Mouse (Mus musculus): ENCODE data around the gene Gm44973.
"Not testable (repeated sequence)": the region's sequence is repeated elsewhere in the genome, so short reads cannot be mapped to it uniquely, and the experiment has no call there.

Gm44973 gene

GRCm38 (mm10) chr7:5052931-5053343 is 37.6 kb downstream of the Gm44973 start:
- DNase-seq, result no peak

- no peak for DNase-seq
Measured at GRCm38 (mm10) chr7:5053456-5054179, 38.3 kb downstream of the Gm44973 start.

- no peak for DNase-seq
Measured at GRCm38 (mm10) chr7:5056651-5057263, 41.5 kb downstream of the Gm44973 start.

GRCm38 (mm10) chr7:5057381-5057780 is 42.1 kb downstream of the Gm44973 start:
- DNase-seq, result no peak

- DNase-seq, result no peak
Measured at GRCm38 (mm10) chr7:5057804-5058203, 42.5 kb downstream of the Gm44973 start.

- no peak for DNase-seq
Measured at GRCm38 (mm10) chr7:5058631-5059030, 43.3 kb downstream of the Gm44973 start.

GRCm38 (mm10) chr7:5059421-5059820 is 44.1 kb downstream of the Gm44973 start:
- DNase-seq, result no peak

- peak; percentile 93 for DNase-seq
Measured at GRCm38 (mm10) chr7:5060239-5060731, 45.0 kb downstream of the Gm44973 start.

GRCm38 (mm10) chr7:5060944-5061773 is 45.9 kb downstream of the Gm44973 start:
- peak; percentile 99 for DNase-seq

GRCm38 (mm10) chr7:5061774-5062359 is 46.6 kb downstream of the Gm44973 start, which contains the start of gene U2af2:
U2af2 (plus strand) TSS chr7:5062143.
- peak; percentile 94 for DNase-seq

GRCm38 (mm10) chr7:5062360-5063001 is 47.2 kb downstream of the Gm44973 start:
- peak; percentile 87 for DNase-seq

- DNase-seq, result no peak
Measured at GRCm38 (mm10) chr7:5064886-5065285, 49.6 kb downstream of the Gm44973 start.

- no peak for DNase-seq
Measured at GRCm38 (mm10) chr7:5073586-5073985, 58.3 kb downstream of the Gm44973 start.

GRCm38 (mm10) chr7:5074984-5075383 is 59.7 kb downstream of the Gm44973 start:
- DNase-seq, result no peak

GRCm38 (mm10) chr7:5076931-5077330 is 61.6 kb downstream of the Gm44973 start:
- no peak for DNase-seq

- not testable (repeated sequence) for DNase-seq
Measured at GRCm38 (mm10) chr7:5079365-5080009, 64.2 kb downstream of the Gm44973 start.

GRCm38 (mm10) chr7:5080010-5080751 is 64.9 kb downstream of the Gm44973 start, which contains the start of gene Epn1:
Epn1 (plus strand) TSS chr7:5080235.
- peak; percentile 97 for DNase-seq

GRCm38 (mm10) chr7:5080815-5081214 is 65.5 kb downstream of the Gm44973 start:
- no peak for DNase-seq

- no peak for DNase-seq
Measured at GRCm38 (mm10) chr7:5081241-5081640, 65.9 kb downstream of the Gm44973 start.

GRCm38 (mm10) chr7:5081939-5082338 is 66.6 kb downstream of the Gm44973 start:
- no peak for DNase-seq

Measured in lung, postnatal 36 days (tissue).